Mouse (Mus musculus) neutrophil, adult 5-6 weeks (primary cell): ENCODE results near the gene Isg15. TPM values are rescaled to one million over a fixed set of nuclear protein-coding genes. Genes with fewer than 3 reads are reported as not detected.
"Not testable (repeated sequence)": the region's sequence is repeated elsewhere in the genome, so short reads cannot be mapped to it uniquely, and the experiment has no call there.

Experiments
- ATAC-seq: fragments of 151-379, 151-347 bp; 2 replicates; pipeline ENCODE4 v1.8.0; 2017; ENCODE audit warnings: mild to moderate bottlenecking, moderate TSS enrichment; ENCODE audit not compliant: insufficient number of reproducible peaks, poor library complexity, low FRiP score, severe bottlenecking; ENCODE audit errors: extremely low read depth
- total RNA-seq: library from RNA; stranded (forward); fragments of 200-1000 nt; gene quantifications from 2 replicates; pipeline ENCODE4 v1.2.3, GENCODE M21; 2017

The Isg15 gene
- total RNA-seq, 1 experiment from 2014 or later = 30.3 TPM

GRCm38 (mm10) chr4:156183747-156184146 lies 16.9 kb downstream of the Isg15 start:
- ATAC-seq = no peak

DNA sequence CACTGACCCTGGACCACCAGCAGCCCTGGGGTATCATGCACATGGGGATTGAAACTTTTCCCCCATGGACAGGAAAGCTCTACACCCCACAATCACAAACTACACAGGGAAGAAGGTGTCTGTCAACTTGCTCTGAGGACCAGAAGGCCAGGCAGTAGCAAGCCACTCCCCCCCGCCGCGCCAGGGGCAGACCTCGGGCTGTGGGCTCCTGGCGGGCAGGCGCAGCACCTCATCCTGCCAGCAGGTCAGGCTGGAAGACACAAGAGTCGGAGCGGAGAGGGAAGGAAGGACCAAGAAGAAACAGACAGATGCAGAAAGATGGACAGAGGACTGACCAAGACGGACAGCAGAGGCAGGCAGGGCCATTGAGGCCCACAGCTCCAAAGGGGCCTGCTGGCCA lies 23.0 kb downstream of the Isg15 start:
- ATAC-seq = no peak

- no peak for ATAC-seq
These were observed 28.8 kb downstream of the Isg15 start for GRCm38 (mm10) chr4:156171828-156172227.

- ATAC-seq = no peak
These were observed 31.5 kb downstream of the Isg15 start for GRCm38 (mm10) chr4:156169129-156169528.

GRCm38 (mm10) chr4:156168611-156169010 lies 32.0 kb downstream of the Isg15 start:
- no peak for ATAC-seq

DNA sequence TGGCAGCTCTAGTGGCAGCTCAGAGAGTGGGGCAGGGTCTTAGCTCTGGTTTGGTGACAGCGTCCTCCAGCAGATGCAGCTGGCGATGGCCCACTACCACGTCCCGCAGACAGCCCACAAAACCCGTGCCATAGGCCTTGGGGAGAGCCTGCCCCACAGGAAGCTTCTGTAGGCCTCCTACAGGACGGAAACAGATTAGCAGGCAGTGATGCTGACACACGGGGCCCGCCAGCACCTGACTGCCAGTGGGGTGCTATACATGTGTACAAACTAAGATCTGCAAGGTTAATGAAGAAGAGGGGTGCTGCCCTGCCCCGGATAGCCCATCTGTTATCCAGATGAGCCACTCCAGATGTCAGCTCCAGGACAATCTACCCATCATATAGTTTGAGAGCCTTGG lies 34.1 kb downstream of the Isg15 start:
- ATAC-seq = no peak

DNA sequence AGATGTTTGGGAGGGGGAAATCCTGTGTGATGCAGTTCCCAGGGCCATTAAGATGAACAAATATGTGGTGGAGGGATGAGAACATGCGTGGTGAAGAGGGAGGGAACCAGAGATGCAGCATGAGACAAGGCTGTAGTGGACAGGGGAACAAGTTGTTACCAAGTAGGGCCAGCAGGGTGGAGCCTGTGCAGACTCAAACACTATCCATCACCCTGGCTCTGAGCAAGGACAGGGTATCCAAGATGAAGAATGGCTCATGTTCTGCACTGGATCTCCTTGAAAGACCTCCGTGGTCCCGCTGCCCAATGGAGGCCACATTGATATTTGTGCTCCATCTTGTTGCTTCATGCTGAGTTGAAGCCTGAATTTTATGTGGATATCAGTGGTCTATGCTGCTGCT lies 45.8 kb downstream of the Isg15 start:
- ATAC-seq = no peak

- ATAC-seq = not testable (repeated sequence)
These were observed 49.7 kb downstream of the Isg15 start for GRCm38 (mm10) chr4:156150887-156151286.

Other genes starting within 250 kb of the Isg15 start
- 1.6 and 3.6 TPM in 2 replicates for gene C1qtnf12, start 238.5 kb downstream of the Isg15 start, total RNA-seq
- gene B3galt6, start 208.2 kb downstream of the Isg15 start, total RNA-seq = 2.9 and 3.7 TPM in 2 replicates
- 213 and 229 TPM in 2 replicates for gene Sdf4, start 207.9 kb downstream of the Isg15 start, total RNA-seq
- 2.6 and 7.6 TPM in 2 replicates for gene Tnfrsf4, start 187.0 kb downstream of the Isg15 start, total RNA-seq
- 18.5 and 22.1 TPM in 2 replicates for gene Tnfrsf18, start 174.7 kb downstream of the Isg15 start, total RNA-seq
- not detected in 2 replicates for gene Ttll10, start 141.4 kb downstream of the Isg15 start, total RNA-seq
- gene 9430015G10Rik, start 90.8 kb downstream of the Isg15 start, total RNA-seq = 32.6 and 33.3 TPM in 2 replicates
- gene Rnf223, start 70.3 kb downstream of the Isg15 start, total RNA-seq = 0.25 and 0.58 TPM in 2 replicates
- gene Agrn, start 3.3 kb downstream of the Isg15 start, total RNA-seq = 7.9 and 9.8 TPM in 2 replicates
- 17.6 and 20.4 TPM in 2 replicates for gene AW011738, start 2.5 kb upstream of the Isg15 start, total RNA-seq
- gene Perm1, start 15.1 kb upstream of the Isg15 start, total RNA-seq = 1.4 and 1.7 TPM in 2 replicates
- 22.8 and 23.6 TPM in 2 replicates for gene Plekhn1, start 34.0 kb upstream of the Isg15 start, total RNA-seq
- gene Noc2l, start 35.2 kb upstream of the Isg15 start, total RNA-seq = 58.7 and 59.8 TPM in 2 replicates
- 0.37 TPM in 1 of 2 replicates, not detected in the other for gene Samd11, start 54.8 kb upstream of the Isg15 start, total RNA-seq
- gene Vmn2r-ps159, start 130.3 kb upstream of the Isg15 start, total RNA-seq = not detected in 2 replicates